In genomic region chr17:26971247-26971905, GRCm38 (mm10) we compare ENCODE assay signal across 9 mouse cellular contexts. TPM values are rescaled to one million over a fixed set of nuclear protein-coding genes. Genes with fewer than 3 reads are reported as not detected.
DNase-seq lines count a peak whose midpoint lies in the region; ATAC-seq and TF ChIP-seq lines count a peak whose summit lies in the region.
"Had no signal": no experiment of that assay in that cellular context is flagged by ENCODE, and none has a peak within 500 bp of the region (broad histone marks: within the 10 kb centered on the region; RNA-seq: fewer than 3 reads in every experiment).

No protein-coding gene starts in this region.

- H3K4me1 ChIP-seq in kidney, postnatal 0 days (replicated peaks; ENCODE audit: insufficient read depth, low read length) = peaks cover 17% of the 10 kb centered on the region
- peaks cover 28% of the 10 kb centered on the region for H3K4me1 ChIP-seq in embryonic facial prominence, embryonic 12.5 days
- peaks cover 47% of the 10 kb centered on the region for H3K4me1 ChIP-seq in hindbrain, embryonic 15.5 days (replicated peaks)
- peaks cover 46% of the 10 kb centered on the region for H3K4me1 ChIP-seq in midbrain, embryonic 15.5 days

- peak overlapping the region; percentile 88; the same call in 1 of the 2 replicates for H3K4me2 ChIP-seq in kidney, postnatal 0 days (ENCODE audit: low read length)
- H3K4me2 ChIP-seq in embryonic facial prominence, embryonic 12.5 days (replicated peaks) = peak overlapping the region; percentile 97
- H3K4me2 ChIP-seq in hindbrain, embryonic 15.5 days = peak overlapping the region; percentile 94
- H3K4me2 ChIP-seq in midbrain, embryonic 15.5 days = no peak overlapping the region; the same call in 1 of the 2 replicates

- no peak for ATAC-seq in kidney, postnatal 0 days (replicated peaks; ENCODE audit: low FRiP score, low read depth)
- no peak for ATAC-seq in embryonic facial prominence, embryonic 12.5 days (ENCODE audit: insufficient number of reproducible peaks, insufficient read depth, low FRiP score, low TSS enrichment)
- no peak for ATAC-seq in hindbrain, embryonic 15.5 days (ENCODE audit: low FRiP score, low read depth)
- ATAC-seq in midbrain, embryonic 15.5 days (replicated peaks) = no peak
- no peak for ATAC-seq in cerebellum, adult (ENCODE audit: insufficient number of reproducible peaks, low FRiP score, low TSS enrichment)

- 58% methylated on average over 7 of the region's 8 CpGs for WGBS in kidney, postnatal 0 days
- WGBS in embryonic facial prominence, embryonic 12.5 days = 60% methylated on average over 8 of the region's 8 CpGs
- 46% methylated on average over 8 of the region's 8 CpGs for WGBS in hindbrain, embryonic 15.5 days
- 52% methylated on average over 8 of the region's 8 CpGs for WGBS in midbrain, embryonic 15.5 days

- DNase-seq in kidney, postnatal 0 days (ENCODE audit: low spot score) = no peak
- no peak for DNase-seq in kidney, adult 18-20 months
- no peak for DNase-seq in left cerebral cortex, adult 18-20 months (ENCODE audit: low spot score in 2 of 2)
- DNase-seq: heart, postnatal 10 days; left cerebral cortex, postnatal 4 days had no signal

- H3K36me3 ChIP-seq in kidney, postnatal 0 days (ENCODE audit: insufficient read depth, low read length) = peaks cover 3% of the 10 kb centered on the region; the same call in 1 of the 2 replicates
- peaks cover 46% of the 10 kb centered on the region for H3K36me3 ChIP-seq in embryonic facial prominence, embryonic 12.5 days
- peaks cover 49% of the 10 kb centered on the region for H3K36me3 ChIP-seq in hindbrain, embryonic 15.5 days
- H3K36me3 ChIP-seq in midbrain, embryonic 15.5 days (replicated peaks) = peaks cover 39% of the 10 kb centered on the region

- no peak overlapping the region for H3K27ac ChIP-seq in kidney, postnatal 0 days
- H3K27ac ChIP-seq in embryonic facial prominence, embryonic 12.5 days = peak overlapping the region; percentile 47
- H3K27ac ChIP-seq in hindbrain, embryonic 15.5 days (replicated peaks) = peak overlapping the region; percentile 5; the same call in 1 of the 2 replicates
- 0 out of 2 replicates have a peak overlapping the region, but pooled peaks have one; percentile 7 for H3K27ac ChIP-seq in midbrain, embryonic 15.5 days

- no peak overlapping the region for H3K4me3 ChIP-seq in kidney, postnatal 0 days (replicated peaks; ENCODE audit: low read depth, low read length)
- peak overlapping the region; percentile 83 for H3K4me3 ChIP-seq in embryonic facial prominence, embryonic 12.5 days
- no peak overlapping the region for H3K4me3 ChIP-seq in hindbrain, embryonic 15.5 days
- H3K4me3 ChIP-seq in midbrain, embryonic 15.5 days = peak overlapping the region; percentile 60; the same call in 1 of the 2 replicates

- no peak for TF ChIP-seq CTCF in kidney, postnatal 0 days (IDR thresholded peaks at IDR 0.05; ENCODE audit: low read depth)

- H3K27me3 ChIP-seq in kidney, postnatal 0 days (ENCODE audit: insufficient read depth, low read length) = no peaks in the 10 kb centered on the region
- H3K27me3 ChIP-seq in embryonic facial prominence, embryonic 12.5 days = no peaks in the 10 kb centered on the region
- no peaks in the 10 kb centered on the region for H3K27me3 ChIP-seq in hindbrain, embryonic 15.5 days
- no peaks in the 10 kb centered on the region for H3K27me3 ChIP-seq in midbrain, embryonic 15.5 days (replicated peaks)

- H3K9ac ChIP-seq in kidney, postnatal 0 days (ENCODE audit: low read depth, low read length) = peak overlapping the region; percentile 15; the same call in 1 of the 2 replicates
- peak overlapping the region; percentile 35 for H3K9ac ChIP-seq in embryonic facial prominence, embryonic 12.5 days
- no peak overlapping the region for H3K9ac ChIP-seq in hindbrain, embryonic 15.5 days
- H3K9ac ChIP-seq in midbrain, embryonic 15.5 days = peak overlapping the region; percentile 18; the same call in 1 of the 2 replicates

- H3K9me3 ChIP-seq in kidney, postnatal 0 days (replicated peaks; ENCODE audit: low read length) = no peaks in the 10 kb centered on the region
- H3K9me3 ChIP-seq in embryonic facial prominence, embryonic 12.5 days = no peaks in the 10 kb centered on the region
- H3K9me3 ChIP-seq in hindbrain, embryonic 15.5 days = no peaks in the 10 kb centered on the region
- H3K9me3 ChIP-seq in midbrain, embryonic 15.5 days = no peaks in the 10 kb centered on the region

RNA-seq across cellular contexts. Expression of gene Zbtb9, which starts 1.6 kb away (rescaled TPM):
- polyA plus RNA-seq in kidney, postnatal 0 days (2015; fragmentation: Nextera tagmentation; extraction: Ambion mirVana) = 11.1 and 12.1 TPM in 2 replicates
- 16.1 and 17.1 TPM in 2 replicates for polyA plus RNA-seq in embryonic facial prominence, embryonic 12.5 days (2016; fragmentation: Nextera tagmentation; extraction: Ambion mirVana)
- 14.6 and 14.7 TPM in 2 replicates for polyA plus RNA-seq in hindbrain, embryonic 15.5 days (2015; fragmentation: Nextera tagmentation; extraction: Ambion mirVana)
- polyA plus RNA-seq in midbrain, embryonic 15.5 days (2015; fragmentation: Nextera tagmentation; extraction: Ambion mirVana) = 15.4 and 16.9 TPM in 2 replicates
- 10 to 100 TPM; 16.2 to 16.4 TPM for total RNA-seq in left cerebral cortex, adult 18-20 months (2021)

RNA-seq across cellular contexts. Expression of gene Syngap1, which starts 30.3 kb away (rescaled TPM):
- 0.78 and 0.99 TPM in 2 replicates for polyA plus RNA-seq in kidney, postnatal 0 days (2015; fragmentation: Nextera tagmentation; extraction: Ambion mirVana)
- polyA plus RNA-seq in embryonic facial prominence, embryonic 12.5 days (2016; fragmentation: Nextera tagmentation; extraction: Ambion mirVana) = 2.5 and 4.0 TPM in 2 replicates
- 4.7 and 5.1 TPM in 2 replicates for polyA plus RNA-seq in hindbrain, embryonic 15.5 days (2015; fragmentation: Nextera tagmentation; extraction: Ambion mirVana)
- 6.0 and 7.3 TPM in 2 replicates for polyA plus RNA-seq in midbrain, embryonic 15.5 days (2015; fragmentation: Nextera tagmentation; extraction: Ambion mirVana)
- 100 to 1,000 TPM; 348 to 362 TPM for total RNA-seq in left cerebral cortex, adult 18-20 months (2021)

RNA-seq across cellular contexts. Expression of gene Cuta, which starts 32.0 kb away (rescaled TPM):
- 226 and 227 TPM in 2 replicates for polyA plus RNA-seq in kidney, postnatal 0 days (2015; fragmentation: Nextera tagmentation; extraction: Ambion mirVana)
- polyA plus RNA-seq in embryonic facial prominence, embryonic 12.5 days (2016; fragmentation: Nextera tagmentation; extraction: Ambion mirVana) = 172 and 174 TPM in 2 replicates
- polyA plus RNA-seq in hindbrain, embryonic 15.5 days (2015; fragmentation: Nextera tagmentation; extraction: Ambion mirVana) = 134 and 138 TPM in 2 replicates
- 127 and 131 TPM in 2 replicates for polyA plus RNA-seq in midbrain, embryonic 15.5 days (2015; fragmentation: Nextera tagmentation; extraction: Ambion mirVana)
- 100 to 1,000 TPM in 1 of 2 experiments, 10 to 100 TPM in 1; 97.8 to 103 TPM for total RNA-seq in left cerebral cortex, adult 18-20 months (2021)

RNA-seq across cellular contexts. Expression of gene Phf1, which starts 38.5 kb away (rescaled TPM):
- 8.8 and 9.8 TPM in 2 replicates for polyA plus RNA-seq in kidney, postnatal 0 days (2015; fragmentation: Nextera tagmentation; extraction: Ambion mirVana)
- polyA plus RNA-seq in embryonic facial prominence, embryonic 12.5 days (2016; fragmentation: Nextera tagmentation; extraction: Ambion mirVana) = 13.9 and 17.1 TPM in 2 replicates
- 32.3 and 34.7 TPM in 2 replicates for polyA plus RNA-seq in hindbrain, embryonic 15.5 days (2015; fragmentation: Nextera tagmentation; extraction: Ambion mirVana)
- 27.2 and 29.5 TPM in 2 replicates for polyA plus RNA-seq in midbrain, embryonic 15.5 days (2015; fragmentation: Nextera tagmentation; extraction: Ambion mirVana)
- 10 to 100 TPM; 39.5 to 46.7 TPM for total RNA-seq in left cerebral cortex, adult 18-20 months (2021)

RNA-seq across cellular contexts. Expression of gene Kifc5b, which starts 54.5 kb away (rescaled TPM):
- polyA plus RNA-seq in kidney, postnatal 0 days (2015; fragmentation: Nextera tagmentation; extraction: Ambion mirVana) = 1.3 and 1.8 TPM in 2 replicates
- polyA plus RNA-seq in embryonic facial prominence, embryonic 12.5 days (2016; fragmentation: Nextera tagmentation; extraction: Ambion mirVana) = 7.9 and 9.7 TPM in 2 replicates
- polyA plus RNA-seq in hindbrain, embryonic 15.5 days (2015; fragmentation: Nextera tagmentation; extraction: Ambion mirVana) = 3.4 and 3.7 TPM in 2 replicates
- polyA plus RNA-seq in midbrain, embryonic 15.5 days (2015; fragmentation: Nextera tagmentation; extraction: Ambion mirVana) = 3.3 and 3.5 TPM in 2 replicates
- total RNA-seq in left cerebral cortex, adult 18-20 months (2021) = 1 to 10 TPM; 3.4 to 3.7 TPM

Comparison
In these comparisons a context has a peak if more than half of its experiments do, and no peak if none do; other contexts are left out.
1. H3K4me3 ChIP-seq: peak in embryonic facial prominence, embryonic 12.5 days (single experiment) and midbrain, embryonic 15.5 days (single experiment); none in kidney, postnatal 0 days (single experiment) and hindbrain, embryonic 15.5 days (single experiment).